Mouse (Mus musculus): ENCODE measurements around the gene Clcn6. TPM values are rescaled to one million over a fixed set of nuclear protein-coding genes. Genes with fewer than 3 reads are reported as not detected.
A peak's percentile ranks its signal among the peaks of the same experiment; 100 is the strongest.
"Not testable (repeated sequence)": the region's sequence is repeated elsewhere in the genome, so short reads cannot be mapped to it uniquely, and the experiment has no call there.

Gene Clcn6
- polyA plus RNA-seq, 1 experiment from 2014 or later = 6.1 TPM

GRCm38 (mm10) chr4:148057661-148058209 lies 19.1 kb upstream of the Clcn6 start:
- 65% methylated on average over 5 of the region's 5 CpGs for WGBS
- H3K4me1 ChIP-seq (ENCODE audit: control insufficient read depth, insufficient read depth, low read length) = no peaks in the 10 kb centered on the region
- H3K4me3 ChIP-seq (replicated peaks; ENCODE audit: low read length) = no peak overlapping the region
- peaks cover 14% of the 10 kb centered on the region for H3K36me3 ChIP-seq (ENCODE audit: control insufficient read depth, insufficient read depth, low read length)
- H3K27me3 ChIP-seq (ENCODE audit: control insufficient read depth, insufficient read depth, low read length) = no peaks in the 10 kb centered on the region
- H3K27ac ChIP-seq (ENCODE audit: low read length) = no peak overlapping the region
- ATAC-seq (ENCODE audit: insufficient read depth, low FRiP score) = no peak
- H3K4me2 ChIP-seq (ENCODE audit: low read depth, low read length) = no peak overlapping the region
- H3K9ac ChIP-seq (ENCODE audit: low read length) = no peak overlapping the region
- H3K9me3 ChIP-seq (replicated peaks; ENCODE audit: control insufficient read depth, low read length) = no peaks in the 10 kb centered on the region

- no peak overlapping the region for H3K27ac ChIP-seq (ENCODE audit: low read length)
- H3K36me3 ChIP-seq (ENCODE audit: control insufficient read depth, insufficient read depth, low read length) = peaks cover 14% of the 10 kb centered on the region
- no peak overlapping the region for H3K9ac ChIP-seq (ENCODE audit: low read length)
These were observed 18.2 kb upstream of the Clcn6 start for GRCm38 (mm10) chr4:148056801-148057200.

DNA sequence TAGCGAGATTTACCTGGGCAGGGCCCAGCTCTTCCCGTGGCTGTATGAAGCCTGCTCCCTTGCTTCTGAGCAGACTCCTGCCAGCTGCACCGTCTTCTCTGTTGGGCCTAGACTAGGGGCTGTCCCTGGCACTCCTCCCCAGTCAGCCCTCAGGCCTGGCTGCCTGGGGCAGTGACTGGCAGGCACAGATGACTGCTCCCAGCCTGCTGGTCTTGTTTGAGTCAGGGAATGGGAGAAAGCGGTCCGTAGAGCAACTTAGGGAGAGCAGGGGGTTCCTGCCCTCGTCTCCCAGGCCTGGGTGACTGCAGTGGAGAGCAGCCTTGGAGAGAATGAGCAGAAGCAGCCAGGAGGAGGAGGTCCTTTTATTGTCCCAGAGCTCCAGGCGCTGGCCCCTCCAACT lies 17.6 kb upstream of the Clcn6 start:
- ATAC-seq (ENCODE audit: insufficient read depth, low FRiP score) = no peak

More at GRCm38 (mm10) chr4:148056801-148057200, 18.2 kb upstream of the Clcn6 start:
- no peaks in the 10 kb centered on the region for H3K27me3 ChIP-seq (ENCODE audit: control insufficient read depth, insufficient read depth, low read length)
- WGBS = 88% methylated on average over 4 of the region's 4 CpGs
- no peaks in the 10 kb centered on the region for H3K9me3 ChIP-seq (replicated peaks; ENCODE audit: control insufficient read depth, low read length)
- ATAC-seq (ENCODE audit: insufficient read depth, low FRiP score) = no peak
- no peaks in the 10 kb centered on the region for H3K4me1 ChIP-seq (ENCODE audit: control insufficient read depth, insufficient read depth, low read length)
- no peak overlapping the region for H3K4me3 ChIP-seq (replicated peaks; ENCODE audit: low read length)
- no peak overlapping the region for H3K4me2 ChIP-seq (ENCODE audit: low read depth, low read length)

GRCm38 (mm10) chr4:148054961-148055695 lies 16.5 kb upstream of the Clcn6 start:
- no peaks in the 10 kb centered on the region for H3K9me3 ChIP-seq (replicated peaks; ENCODE audit: control insufficient read depth, low read length)
- ATAC-seq (ENCODE audit: insufficient read depth, low FRiP score) = no peak
- no peaks in the 10 kb centered on the region for H3K27me3 ChIP-seq (ENCODE audit: control insufficient read depth, insufficient read depth, low read length)
- no peak overlapping the region for H3K4me2 ChIP-seq (ENCODE audit: low read depth, low read length)
- no peaks in the 10 kb centered on the region for H3K4me1 ChIP-seq (ENCODE audit: control insufficient read depth, insufficient read depth, low read length)
- peaks cover 18% of the 10 kb centered on the region for H3K36me3 ChIP-seq (ENCODE audit: control insufficient read depth, insufficient read depth, low read length)
- no peak overlapping the region for H3K9ac ChIP-seq (ENCODE audit: low read length)
- WGBS = 91% methylated on average over 21 of the region's 21 CpGs
- H3K4me3 ChIP-seq (replicated peaks; ENCODE audit: low read length) = no peak overlapping the region
- H3K27ac ChIP-seq (ENCODE audit: low read length) = no peak overlapping the region

More for the DNA sequence above, 17.6 kb upstream of the Clcn6 start:
- no peaks in the 10 kb centered on the region for H3K27me3 ChIP-seq (ENCODE audit: control insufficient read depth, insufficient read depth, low read length)
- H3K27ac ChIP-seq (ENCODE audit: low read length) = no peak overlapping the region
- H3K4me1 ChIP-seq (ENCODE audit: control insufficient read depth, insufficient read depth, low read length) = no peaks in the 10 kb centered on the region
- peaks cover 16% of the 10 kb centered on the region for H3K36me3 ChIP-seq (ENCODE audit: control insufficient read depth, insufficient read depth, low read length)
- no peak overlapping the region for H3K9ac ChIP-seq (ENCODE audit: low read length)
- 87% methylated on average over 7 of the region's 7 CpGs for WGBS
- H3K4me2 ChIP-seq (ENCODE audit: low read depth, low read length) = no peak overlapping the region
- no peak overlapping the region for H3K4me3 ChIP-seq (replicated peaks; ENCODE audit: low read length)
- H3K9me3 ChIP-seq (replicated peaks; ENCODE audit: control insufficient read depth, low read length) = no peaks in the 10 kb centered on the region

DNA sequence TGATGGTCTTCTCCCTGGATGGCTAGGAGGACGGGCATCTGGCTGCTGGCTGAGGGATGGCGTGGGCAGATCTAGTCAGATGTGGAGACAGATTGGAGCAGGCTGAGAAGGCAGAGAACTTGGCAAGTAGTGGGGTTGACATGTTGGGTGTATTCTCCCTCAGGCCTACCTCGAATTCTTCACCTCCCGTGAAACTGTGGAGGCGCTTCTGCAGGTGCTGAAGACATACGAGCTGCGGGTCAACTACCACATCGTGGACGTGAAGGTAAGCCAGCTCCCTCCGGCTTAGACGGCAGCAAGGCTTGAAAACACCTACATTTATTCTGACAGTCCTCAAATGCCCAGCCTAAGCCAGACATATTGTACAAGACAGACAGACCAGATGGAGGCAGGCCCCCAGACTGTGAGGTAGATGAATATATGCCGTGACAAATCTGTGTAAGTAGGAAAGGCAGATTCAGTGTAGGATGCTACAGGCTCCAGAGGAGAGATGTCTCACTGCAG lies 14.8 kb upstream of the Clcn6 start:
- no peak overlapping the region for H3K4me3 ChIP-seq (replicated peaks; ENCODE audit: low read length)
- no peak for ATAC-seq (ENCODE audit: insufficient read depth, low FRiP score)
- no peak overlapping the region for H3K27ac ChIP-seq (ENCODE audit: low read length)
- 93% methylated on average over 12 of the region's 12 CpGs for WGBS
- no peaks in the 10 kb centered on the region for H3K27me3 ChIP-seq (ENCODE audit: control insufficient read depth, insufficient read depth, low read length)
- no peaks in the 10 kb centered on the region for H3K4me1 ChIP-seq (ENCODE audit: control insufficient read depth, insufficient read depth, low read length)
- no peak overlapping the region for H3K4me2 ChIP-seq (ENCODE audit: low read depth, low read length)
- no peaks in the 10 kb centered on the region for H3K9me3 ChIP-seq (replicated peaks; ENCODE audit: control insufficient read depth, low read length)
- peak overlapping the region; percentile 26; the same call in 1 of the 2 replicates for H3K9ac ChIP-seq (ENCODE audit: low read length)
- H3K36me3 ChIP-seq (ENCODE audit: control insufficient read depth, insufficient read depth, low read length) = peaks cover 21% of the 10 kb centered on the region

DNA sequence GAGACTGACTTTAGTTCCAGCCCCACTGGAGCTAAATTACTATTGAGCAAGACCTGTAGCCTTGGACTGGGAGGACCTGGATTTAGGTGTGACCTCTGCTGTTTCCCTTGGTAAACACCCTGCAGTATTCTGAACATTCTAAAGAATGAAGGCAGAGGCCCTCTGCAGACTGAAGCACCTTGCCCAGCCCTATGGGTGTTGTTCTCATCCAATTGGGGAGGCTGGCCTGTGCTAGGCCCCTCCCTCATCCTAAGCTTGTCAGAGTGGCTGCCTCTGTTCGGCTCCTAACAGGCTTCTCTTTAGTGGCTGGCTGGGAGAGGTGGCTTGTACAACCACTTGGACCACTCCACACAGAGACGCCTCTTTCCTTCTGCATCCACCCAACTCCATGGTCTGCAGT lies 14.4 kb upstream of the Clcn6 start:
- peak overlapping the region; percentile 26; the same call in 1 of the 2 replicates for H3K9ac ChIP-seq (ENCODE audit: low read length)
- H3K9me3 ChIP-seq (replicated peaks; ENCODE audit: control insufficient read depth, low read length) = no peaks in the 10 kb centered on the region
- H3K27ac ChIP-seq (ENCODE audit: low read length) = no peak overlapping the region
- WGBS = 71% methylated on average over 2 of the region's 2 CpGs
- peaks cover 24% of the 10 kb centered on the region for H3K36me3 ChIP-seq (ENCODE audit: control insufficient read depth, insufficient read depth, low read length)
- ATAC-seq (ENCODE audit: insufficient read depth, low FRiP score) = no peak
- no peaks in the 10 kb centered on the region for H3K27me3 ChIP-seq (ENCODE audit: control insufficient read depth, insufficient read depth, low read length)
- H3K4me1 ChIP-seq (ENCODE audit: control insufficient read depth, insufficient read depth, low read length) = no peaks in the 10 kb centered on the region
- no peak overlapping the region for H3K4me3 ChIP-seq (replicated peaks; ENCODE audit: low read length)
- no peak overlapping the region for H3K4me2 ChIP-seq (ENCODE audit: low read depth, low read length)

DNA sequence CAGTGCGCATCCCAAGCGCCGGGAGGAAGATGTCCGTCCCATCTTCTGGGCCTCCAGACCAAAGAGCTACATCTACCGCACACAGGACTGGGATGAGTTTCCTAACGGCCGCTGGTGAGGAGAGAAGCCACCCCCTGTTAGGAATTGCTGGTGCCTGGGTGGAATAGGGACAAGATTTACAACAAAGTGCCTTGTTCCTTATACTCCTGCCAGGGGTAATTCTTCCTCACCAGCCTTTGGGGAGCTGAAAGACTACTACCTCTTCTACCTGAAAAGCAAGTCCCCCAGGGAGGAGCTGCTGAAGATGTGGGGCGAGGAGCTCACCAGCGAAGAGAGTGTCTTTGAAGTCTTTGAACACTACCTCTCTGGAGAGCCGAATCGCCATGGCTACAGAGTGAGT lies 13.3 kb upstream of the Clcn6 start:
- Histone ChIP-seq H3K9ac (ENCODE audit: low read length) (no peak overlapping the region), H3K9me3 (replicated peaks; ENCODE audit: control insufficient read depth, low read length) (no peaks in the 10 kb centered on the region), H3K4me2 (ENCODE audit: low read depth, low read length) (no peak overlapping the region), H3K4me3 (replicated peaks; ENCODE audit: low read length) (no peak overlapping the region), H3K27me3 (ENCODE audit: control insufficient read depth, insufficient read depth, low read length) (no peaks in the 10 kb centered on the region), H3K27ac (ENCODE audit: low read length) (no peak overlapping the region), H3K36me3 (ENCODE audit: control insufficient read depth, insufficient read depth, low read length) (peaks cover 25% of the 10 kb centered on the region), H3K4me1 (ENCODE audit: control insufficient read depth, insufficient read depth, low read length) (no peaks in the 10 kb centered on the region)
- WGBS = 94% methylated on average over 11 of the region's 11 CpGs
- no peak for ATAC-seq (ENCODE audit: insufficient read depth, low FRiP score)

GRCm38 (mm10) chr4:148051046-148051776 lies 12.6 kb upstream of the Clcn6 start:
- no peak overlapping the region for H3K27ac ChIP-seq (ENCODE audit: low read length)
- H3K4me3 ChIP-seq (replicated peaks; ENCODE audit: low read length) = no peak overlapping the region
- ATAC-seq (ENCODE audit: insufficient read depth, low FRiP score) = no peak
- no peaks in the 10 kb centered on the region for H3K27me3 ChIP-seq (ENCODE audit: control insufficient read depth, insufficient read depth, low read length)
- peaks cover 25% of the 10 kb centered on the region for H3K36me3 ChIP-seq (ENCODE audit: control insufficient read depth, insufficient read depth, low read length)
- no peaks in the 10 kb centered on the region for H3K9me3 ChIP-seq (replicated peaks; ENCODE audit: control insufficient read depth, low read length)
- H3K4me1 ChIP-seq (ENCODE audit: control insufficient read depth, insufficient read depth, low read length) = no peaks in the 10 kb centered on the region
- no peak overlapping the region for H3K9ac ChIP-seq (ENCODE audit: low read length)
- WGBS = 92% methylated on average over 13 of the region's 13 CpGs
- no peak overlapping the region for H3K4me2 ChIP-seq (ENCODE audit: low read depth, low read length)

GRCm38 (mm10) chr4:148050396-148050914 lies 11.8 kb upstream of the Clcn6 start:
- not testable (repeated sequence) for H3K9me3 ChIP-seq (replicated peaks; ENCODE audit: control insufficient read depth, low read length); H3K4me3 ChIP-seq (replicated peaks; ENCODE audit: low read length); H3K4me2 ChIP-seq (ENCODE audit: low read depth, low read length); H3K27ac ChIP-seq (ENCODE audit: low read length); ATAC-seq (ENCODE audit: insufficient read depth, low FRiP score); H3K4me1 ChIP-seq (ENCODE audit: control insufficient read depth, insufficient read depth, low read length); H3K9ac ChIP-seq (ENCODE audit: low read length); H3K27me3 ChIP-seq (ENCODE audit: control insufficient read depth, insufficient read depth, low read length)
- WGBS = 78% methylated on average over 3 of the region's 3 CpGs
- H3K36me3 ChIP-seq (ENCODE audit: control insufficient read depth, insufficient read depth, low read length) = peaks cover 25% of the 10 kb centered on the region

All from stomach, embryonic 16.5 days (tissue).